Mouse (Mus musculus): Measurements from ENCODE around the gene Traf5.

Traf5 gene

GRCm38 (mm10) chr1:192090689-192091567 is 1.4 kb downstream of the Traf5 start:
- no peak for DNase-seq

- no peak for DNase-seq
Observed at GRCm38 (mm10) chr1:192090281-192090680, 2.1 kb downstream of the Traf5 start.

GRCm38 (mm10) chr1:192089208-192090166 is 2.9 kb downstream of the Traf5 start:
- DNase-seq = no peak

GRCm38 (mm10) chr1:192088011-192088410 is 4.3 kb downstream of the Traf5 start:
- DNase-seq = no peak

- DNase-seq = peak; percentile 59 to 70
Observed at GRCm38 (mm10) chr1:192087098-192087497, 5.3 kb downstream of the Traf5 start.

GRCm38 (mm10) chr1:192086279-192087037 is 5.9 kb downstream of the Traf5 start:
- no peak for DNase-seq

- DNase-seq = no peak
Observed at GRCm38 (mm10) chr1:192085218-192085617, 7.1 kb downstream of the Traf5 start.

- DNase-seq = no peak
Observed at GRCm38 (mm10) chr1:192082646-192083045, 9.7 kb downstream of the Traf5 start.

GRCm38 (mm10) chr1:192081129-192081528 is 11.2 kb downstream of the Traf5 start:
- DNase-seq = no peak

- DNase-seq = no peak
Observed at GRCm38 (mm10) chr1:192079121-192079520, 13.2 kb downstream of the Traf5 start.

GRCm38 (mm10) chr1:192078406-192078805 is 14.0 kb downstream of the Traf5 start:
- DNase-seq = peak; percentile 78 to 81

- DNase-seq = peak; percentile 65 to 75
Observed at GRCm38 (mm10) chr1:192076796-192077535, 15.4 kb downstream of the Traf5 start.

GRCm38 (mm10) chr1:192076101-192076500 is 16.3 kb downstream of the Traf5 start:
- DNase-seq = no peak

- DNase-seq = no peak
Observed at GRCm38 (mm10) chr1:192074824-192075223, 17.5 kb downstream of the Traf5 start.

GRCm38 (mm10) chr1:192072426-192072825 is 19.9 kb downstream of the Traf5 start:
- DNase-seq = no peak

GRCm38 (mm10) chr1:192070618-192071051 is 21.7 kb downstream of the Traf5 start:
- DNase-seq = no peak

- DNase-seq = no peak
Observed at GRCm38 (mm10) chr1:192069971-192070591, 22.3 kb downstream of the Traf5 start.

- DNase-seq = no peak
Observed at GRCm38 (mm10) chr1:192068188-192068587, 24.2 kb downstream of the Traf5 start.

GRCm38 (mm10) chr1:192066956-192067355 is 25.4 kb downstream of the Traf5 start:
- DNase-seq = no peak

GRCm38 (mm10) chr1:192063209-192063946 is 29.0 kb downstream of the Traf5 start:
- DNase-seq = no peak

- DNase-seq = no peak
Observed at GRCm38 (mm10) chr1:192062682-192063081, 29.7 kb downstream of the Traf5 start.

Measured in lung, adult 18-20 months (tissue).